Mouse (Mus musculus): Measurements from ENCODE around the gene Golim4.

- no peak for TF ChIP-seq POLR2A (IDR thresholded peaks at IDR 0.05; ENCODE audit: control insufficient read depth in 1 of 2, insufficient read depth in 1 of 2, low read depth in 1 of 2, low read length in 2 of 2, poor library complexity in 1 of 2)
- TF ChIP-seq POLR2AphosphoS2 (IDR thresholded peaks at IDR 0.05; ENCODE audit: low read length): no peak
- no peak for TF ChIP-seq JUND (IDR thresholded peaks at IDR 0.05; ENCODE audit: low read depth, low read length)
- TF ChIP-seq RAD21 (IDR thresholded peaks at IDR 0.05; ENCODE audit: low read depth, low read length): no peak
- no peak for TF ChIP-seq CTCF (IDR thresholded peaks at IDR 0.05 in 2 of 3, conservative IDR thresholded peaks at IDR 0.05 in 1 of 3; ENCODE audit: control insufficient read depth in 1 of 3, insufficient read depth in 1 of 3, low read depth in 2 of 3, low read length in 3 of 3, poor library complexity in 1 of 3, severe bottlenecking in 1 of 3)
- no peak for TF ChIP-seq USF2 (IDR thresholded peaks at IDR 0.05; ENCODE audit: borderline replicate concordance in 1 of 2, insufficient read depth in 1 of 2, low read depth in 1 of 2, low read length in 2 of 2)
- no peak for TF ChIP-seq NRF1 (IDR thresholded peaks at IDR 0.05; ENCODE audit: insufficient read depth, low read depth, low read length, poor library complexity, severe bottlenecking)
- no peak for TF ChIP-seq MAX (IDR thresholded peaks at IDR 0.05; ENCODE audit: low read length)
- TF ChIP-seq RCOR1 (IDR thresholded peaks at IDR 0.05; ENCODE audit: low read depth, low read length): no peak
- no peak for TF ChIP-seq ZNF384 (IDR thresholded peaks at IDR 0.05; ENCODE audit: low read depth, low read length)
- TF ChIP-seq TCF12 (IDR thresholded peaks at IDR 0.05; ENCODE audit: low read depth, low read length): no peak
- no peak for TF ChIP-seq EP300 (IDR thresholded peaks at IDR 0.05; ENCODE audit: low read depth in 1 of 2, low read length in 2 of 2)
- no peak for TF ChIP-seq USF1 (IDR thresholded peaks at IDR 0.05; ENCODE audit: low read depth, low read length)
- no peak for TF ChIP-seq ZKSCAN1 (IDR thresholded peaks at IDR 0.05; ENCODE audit: low read depth, low read length)
Measured at GRCm38 (mm10) chr3:75881582-75881981, 75.2 kb downstream of the Golim4 start.
